Mouse (Mus musculus) central nervous system, embryonic 14 days (tissue): ENCODE results near the gene Vmn1r56. TPM values are rescaled to one million over a fixed set of nuclear protein-coding genes. Genes with fewer than 3 reads are reported as not detected.

Experiments
- polyA plus RNA-seq: library from polyadenylated mRNA; depleted of rRNA; stranded (reverse); fragments of >200 nt; gene quantifications from 2 replicates; pipeline ENCODE4 v1.2.3, GENCODE M21; 2012; rRNA removed

The Vmn1r56 gene
- polyA plus RNA-seq: not detected in 2 replicates

GRCm38 (mm10) chr7:5196647-5197046, at the start of gene Vmn1r56:
Gene Vmn1r56, minus strand, starts transcription at chr7:5196747.

DNA sequence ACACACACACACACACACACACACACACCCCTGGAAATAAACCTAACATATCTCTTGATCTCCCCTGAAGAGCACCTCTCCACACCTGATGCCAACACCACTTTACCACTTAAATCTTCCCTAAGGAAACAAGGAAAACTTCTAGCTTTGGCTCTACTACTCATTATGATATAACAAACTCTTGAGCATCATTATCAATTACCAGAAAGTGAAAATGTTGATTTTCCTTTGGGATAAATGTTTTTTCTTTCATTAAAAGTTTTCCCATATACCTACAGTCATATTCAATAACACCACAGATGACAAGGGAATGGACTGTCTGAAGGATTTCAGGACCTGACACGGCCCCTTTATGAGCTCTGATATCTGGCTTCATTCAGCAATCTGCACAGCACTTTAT, 21.6 kb upstream of the Vmn1r56 start, which contains the start of gene Vmn1r57:
Gene Vmn1r57, plus strand, starts transcription at position 301 of the 400 bp plus-strand sequence.

DNA sequence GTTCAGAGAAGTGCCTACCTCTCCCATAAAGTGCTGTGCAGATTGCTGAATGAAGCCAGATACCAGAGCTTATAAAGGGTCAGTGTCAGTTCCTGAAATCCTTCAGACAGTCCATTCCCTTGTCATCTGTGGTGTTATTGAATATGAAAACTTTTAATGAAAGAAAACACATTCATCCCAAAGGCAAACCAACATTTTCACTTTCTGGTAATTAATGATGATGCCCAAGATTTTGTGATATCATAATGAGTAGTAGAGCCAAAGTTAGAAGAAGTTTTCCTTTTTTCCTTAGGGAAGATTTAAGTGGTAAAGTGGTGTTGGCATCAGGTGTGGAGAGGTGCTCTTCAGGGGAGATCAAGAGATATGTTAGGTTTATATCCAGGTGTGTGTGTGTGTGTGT, 47.0 kb downstream of the Vmn1r56 start, which contains the start of gene Vmn1r55:
Gene Vmn1r55, minus strand, starts transcription at position 101 of the 400 bp plus-strand sequence.

Other genes with a start within 250 kb of the Vmn1r56 start
- 0.07 and 0.23 TPM in 2 replicates for gene Sbk2, start 232.3 kb downstream of the Vmn1r56 start, polyA plus RNA-seq
- 0.95 and 1.2 TPM in 2 replicates for gene Sbk3, start 225.6 kb downstream of the Vmn1r56 start, polyA plus RNA-seq
- gene Zfp579, start 200.6 kb downstream of the Vmn1r56 start, polyA plus RNA-seq: 142 and 145 TPM in 2 replicates
- 9.8 and 12.6 TPM in 2 replicates for gene Zfp524, start 182.3 kb downstream of the Vmn1r56 start, polyA plus RNA-seq
- gene Fiz1, start 182.1 kb downstream of the Vmn1r56 start, polyA plus RNA-seq: 47.0 and 53.2 TPM in 2 replicates
- gene Gm44973, start 181.3 kb downstream of the Vmn1r56 start, polyA plus RNA-seq: 0.09 TPM in 1 of 2 replicates, not detected in the other
- 41.1 and 43.7 TPM in 2 replicates for gene Zfp865, start 176.4 kb downstream of the Vmn1r56 start, polyA plus RNA-seq
- gene Ccdc106, start 176.2 kb downstream of the Vmn1r56 start, polyA plus RNA-seq: 38.6 and 43.6 TPM in 2 replicates
- gene 4632433K11Rik, start 162.6 kb downstream of the Vmn1r56 start, polyA plus RNA-seq: not detected in 2 replicates
- gene Zfp784, start 158.3 kb downstream of the Vmn1r56 start, polyA plus RNA-seq: 7.1 and 7.4 TPM in 2 replicates
- 53.1 and 65.2 TPM in 2 replicates for gene Zfp580, start 145.2 kb downstream of the Vmn1r56 start, polyA plus RNA-seq
- 446 and 475 TPM in 2 replicates for gene U2af2, start 134.6 kb downstream of the Vmn1r56 start, polyA plus RNA-seq
- gene Epn1, start 116.5 kb downstream of the Vmn1r56 start, polyA plus RNA-seq: 147 and 151 TPM in 2 replicates
- gene Rfpl4, start 79.8 kb downstream of the Vmn1r56 start, polyA plus RNA-seq: not detected in 2 replicates
- 0.28 and 0.36 TPM in 2 replicates for gene Rasl2-9, start 70.8 kb downstream of the Vmn1r56 start, polyA plus RNA-seq
- not detected in 2 replicates for gene Vmn1r55, start 47.1 kb downstream of the Vmn1r56 start, polyA plus RNA-seq
- gene Vmn1r57, start 21.7 kb upstream of the Vmn1r56 start, polyA plus RNA-seq: not detected in 2 replicates
- not detected in 2 replicates for gene Gm5065, start 153.8 kb upstream of the Vmn1r56 start, polyA plus RNA-seq
- gene Nlrp2, start 154.3 kb upstream of the Vmn1r56 start, polyA plus RNA-seq: not detected in 2 replicates
- gene Vmn1r58, start 216.6 kb upstream of the Vmn1r56 start, polyA plus RNA-seq: not detected in 2 replicates